Mouse (Mus musculus) left cerebral cortex, adult 2 months (tissue): ENCODE results near the gene Asb14. TPM values are rescaled to one million over a fixed set of nuclear protein-coding genes. Genes with fewer than 3 reads are reported as not detected.
A peak's percentile ranks its signal among the peaks of the same experiment; 100 is the strongest.
"Not testable (repeated sequence)": the region's sequence is repeated elsewhere in the genome, so short reads cannot be mapped to it uniquely, and the experiment has no call there.

Source experiments
- DNase-seq, 2 experiments: peaks; one replicate each; pipeline ENCODE4 v3.0.0; 2021 to 2022; ENCODE audit warnings: low spot score in 2 of 2, mixed read lengths in 1 of 2; ENCODE audit errors: extremely low spot score in 1 of 2
- H3K27ac ChIP-seq: fragments of 200-600 bp; 2 replicates; pipeline ENCODE4 v1.8.1; 2022
- H3K4me3 ChIP-seq: fragments of 200-600 bp; 2 replicates; pipeline ENCODE4 v1.8.1; 2022
- CTCF ChIP-seq: fragments of 200-600 bp; IDR thresholded peaks from 2 replicates; pipeline ENCODE4 v1.8.1; 2022; ENCODE audit warnings: antibody characterized with exemption, mild to moderate bottlenecking, moderate library complexity
- intact Hi-C: fragments of 180-260 bp; cut with DNase I; formaldehyde crosslinking; loops from one replicate; pipeline ENCODE4 v1.15.1; 2025
- total RNA-seq, 2 experiments: library from RNA; stranded (reverse); gene quantifications; 2 replicates each; pipeline ENCODE4 v1.2.3; 2021

Asb14 gene
- total RNA-seq, 2 experiments from 2014 or later: 0.36 TPM; not detected in 1

DNA sequence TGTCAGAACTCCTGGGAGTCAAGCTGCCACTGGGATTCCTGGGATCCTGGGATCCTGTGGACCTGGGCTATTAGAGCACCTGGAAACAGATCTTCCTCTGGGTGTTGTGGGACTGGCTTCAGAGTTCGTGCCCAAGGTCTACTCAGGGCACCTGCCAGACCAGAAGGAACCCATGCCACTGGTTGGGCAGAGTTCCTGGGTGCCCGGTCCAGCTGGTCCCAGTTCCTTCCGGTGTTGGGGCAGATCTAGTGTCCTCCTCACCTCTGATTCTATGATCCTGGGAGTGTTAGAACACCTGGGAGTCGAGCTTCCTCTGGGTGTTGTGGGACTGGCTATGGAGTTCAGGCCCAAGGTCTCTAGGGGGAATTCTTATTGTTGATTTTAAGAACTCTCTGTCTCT lies 13.0 kb downstream of the Asb14 start:
- intact Hi-C loops: no loop called here
- TF ChIP-seq CTCF: no peak
- no peak overlapping the region for H3K27ac ChIP-seq
- H3K4me3 ChIP-seq: no peak overlapping the region
- no peak for DNase-seq

GRCm38 (mm10) chr14:26910461-26910860 lies 16.1 kb downstream of the Asb14 start:
- H3K4me3 ChIP-seq, DNase-seq, intact Hi-C loops, H3K27ac ChIP-seq: not testable (repeated sequence)

GRCm38 (mm10) chr14:26911201-26911600 lies 16.8 kb downstream of the Asb14 start:
- no peak for TF ChIP-seq CTCF
- no peak for DNase-seq
- H3K4me3 ChIP-seq: no peak overlapping the region
- intact Hi-C loops: no loop called here
- H3K27ac ChIP-seq: no peak overlapping the region

DNA sequence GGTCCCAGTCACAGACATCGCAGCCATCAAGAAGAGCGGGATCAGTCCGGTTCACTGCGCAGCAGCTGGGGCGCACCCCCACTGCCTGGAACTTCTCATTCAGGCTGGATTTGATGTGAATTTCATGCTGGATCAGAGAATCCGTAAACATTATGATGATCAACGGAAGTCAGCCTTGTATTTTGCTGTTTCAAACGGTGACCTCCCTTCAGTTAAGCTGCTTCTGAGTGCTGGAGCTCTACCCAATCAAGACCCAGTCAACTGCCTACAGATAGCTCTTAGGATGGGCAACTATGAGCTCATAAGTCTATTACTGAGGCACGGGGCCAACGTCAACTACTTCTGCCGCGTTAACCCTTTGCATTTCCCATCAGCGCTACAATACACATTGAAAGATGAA lies 17.5 kb downstream of the Asb14 start:
- no peak for DNase-seq
- no peak overlapping the region for H3K4me3 ChIP-seq
- no peak for TF ChIP-seq CTCF
- intact Hi-C loops: no loop called here
- H3K27ac ChIP-seq: no peak overlapping the region

DNA sequence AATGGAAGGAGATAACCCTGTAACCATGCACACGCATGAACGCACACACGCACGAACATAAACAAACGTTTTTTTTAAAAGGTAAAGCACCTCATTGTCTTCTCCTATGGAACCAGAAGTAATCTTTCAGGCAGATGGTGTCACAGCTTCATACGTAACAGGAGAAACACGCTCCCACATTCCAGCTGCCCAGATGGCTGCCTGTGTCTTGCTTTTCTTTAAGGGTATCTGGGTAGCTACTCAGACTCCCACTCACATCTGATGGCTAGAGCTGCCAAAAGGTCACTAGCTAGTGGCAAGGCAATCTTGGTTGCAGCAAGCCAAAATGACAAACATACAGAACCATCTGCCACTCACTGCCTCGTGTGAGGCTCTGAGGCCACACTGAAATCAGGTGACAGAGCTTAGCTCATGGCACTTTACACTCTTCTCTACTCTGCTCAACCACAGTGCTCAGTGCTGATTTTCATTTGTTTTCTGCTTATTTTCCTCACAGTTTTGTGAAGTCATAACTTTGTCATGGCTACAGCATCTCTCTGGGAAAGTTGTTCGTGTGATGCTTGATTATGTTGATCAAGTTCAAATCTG lies 19.4 kb downstream of the Asb14 start:
- Histone ChIP-seq H3K27ac (no peak overlapping the region), H3K4me3 (no peak overlapping the region)
- peak in 1 of 2 experiments; percentile 22 for DNase-seq
- intact Hi-C loops: no loop called here
- TF ChIP-seq CTCF: no peak

GRCm38 (mm10) chr14:26919310-26919709 lies 25.0 kb downstream of the Asb14 start:
- intact Hi-C loops: no loop called here
- Histone ChIP-seq H3K27ac (no peak overlapping the region), H3K4me3 (no peak overlapping the region)
- no peak for TF ChIP-seq CTCF
- DNase-seq: no peak

GRCm38 (mm10) chr14:26923702-26924421 lies 29.5 kb downstream of the Asb14 start:
- no peak for TF ChIP-seq CTCF
- Histone ChIP-seq H3K4me3 (no peak overlapping the region), H3K27ac (no peak overlapping the region)
- intact Hi-C loops: no loop called here
- DNase-seq: no peak

- no peak for DNase-seq
- Histone ChIP-seq H3K27ac (no peak overlapping the region), H3K4me3 (no peak overlapping the region)
- no peak for TF ChIP-seq CTCF
- intact Hi-C loops: no loop called here
Observed at GRCm38 (mm10) chr14:26934891-26935290, 40.5 kb downstream of the Asb14 start.

GRCm38 (mm10) chr14:26935558-26935957 lies 41.2 kb downstream of the Asb14 start:
- Histone ChIP-seq H3K4me3 (no peak overlapping the region), H3K27ac (no peak overlapping the region)
- intact Hi-C loops: no loop called here
- no peak for TF ChIP-seq CTCF
- DNase-seq: no peak

- H3K27ac ChIP-seq, H3K4me3 ChIP-seq, DNase-seq, intact Hi-C loops: not testable (repeated sequence)
Observed at GRCm38 (mm10) chr14:26956139-26956538, 61.8 kb downstream of the Asb14 start.

- intact Hi-C loops: no loop called here
- no peak overlapping the region for H3K27ac ChIP-seq
Observed at GRCm38 (mm10) chr14:26960518-26960917, 66.2 kb downstream of the Asb14 start.

More at GRCm38 (mm10) chr14:26960518-26960917, 66.2 kb downstream of the Asb14 start:
- TF ChIP-seq CTCF: no peak
- no peak for DNase-seq
- no peak overlapping the region for H3K4me3 ChIP-seq

Other genes with a start within 250 kb of the Asb14 start
- gene Pde12, start 224.7 kb upstream of the Asb14 start, total RNA-seq: 1 to 10 TPM; 8.6 to 9.5 TPM
- gene Dnah12, start 201.3 kb upstream of the Asb14 start, total RNA-seq: under 1 TPM; 0.07 to 0.14 TPM
- 10 to 100 TPM; 64.8 to 75.4 TPM for gene Appl1, start 76.7 kb downstream of the Asb14 start, total RNA-seq
- not detected for gene Hesx1, start 99.9 kb downstream of the Asb14 start, total RNA-seq
- 1 to 10 TPM; 2.6 to 2.7 TPM for gene Il17rd, start 144.4 kb downstream of the Asb14 start, total RNA-seq
- gene Arhgef3, start 220.3 kb downstream of the Asb14 start, total RNA-seq: 10 to 100 TPM; 62.0 to 75.0 TPM